Mouse (Mus musculus) MEL-GATA-1-ER (cell line): ENCODE results near the gene Ubap2.

Experiments
- DNase-seq: peaks from one replicate; pipeline ENCODE4 v3.0.0-alpha.2; 2012; ENCODE audit warnings: low read depth; ENCODE audit errors: extremely low read depth

Gene Ubap2

DNA sequence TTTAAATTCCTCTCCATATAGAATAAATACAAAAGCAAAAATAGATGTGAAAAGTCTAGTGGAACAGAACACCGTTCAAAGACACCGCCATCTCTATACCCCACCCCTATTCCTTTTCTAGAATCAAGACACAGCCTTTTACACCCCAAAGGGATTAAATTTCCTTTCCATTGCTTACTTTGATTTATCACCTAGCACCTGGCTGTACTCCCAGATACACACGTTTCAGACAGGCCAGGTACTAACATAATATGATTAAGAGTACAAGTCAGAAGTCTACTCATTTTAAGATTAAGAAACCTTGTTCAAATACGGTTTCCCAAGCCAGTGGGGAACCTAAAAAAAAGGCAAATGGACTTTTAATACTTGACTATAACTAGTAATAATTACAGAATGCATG, 8.6 kb downstream of the Ubap2 start:
- DNase-seq: no peak

DNA sequence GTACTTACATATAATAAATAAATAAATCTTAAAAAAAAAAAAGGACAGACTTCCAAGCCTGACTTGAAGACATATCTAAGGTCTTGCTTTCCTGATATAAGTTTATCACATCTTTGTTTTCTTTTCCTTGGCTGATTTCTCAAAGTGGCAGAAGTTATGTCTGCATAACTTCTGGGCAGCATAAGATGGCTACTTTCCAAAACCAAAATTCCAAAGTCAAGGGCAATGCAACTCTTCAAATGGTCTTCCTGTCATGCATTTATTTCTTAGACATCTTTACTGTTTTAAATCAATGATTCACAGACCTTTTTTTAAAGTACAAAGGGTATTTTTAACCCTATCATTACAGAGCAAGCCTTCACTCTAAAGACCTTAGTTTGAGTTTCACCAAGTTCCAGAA, 14.3 kb downstream of the Ubap2 start:
- no peak for DNase-seq

DNA sequence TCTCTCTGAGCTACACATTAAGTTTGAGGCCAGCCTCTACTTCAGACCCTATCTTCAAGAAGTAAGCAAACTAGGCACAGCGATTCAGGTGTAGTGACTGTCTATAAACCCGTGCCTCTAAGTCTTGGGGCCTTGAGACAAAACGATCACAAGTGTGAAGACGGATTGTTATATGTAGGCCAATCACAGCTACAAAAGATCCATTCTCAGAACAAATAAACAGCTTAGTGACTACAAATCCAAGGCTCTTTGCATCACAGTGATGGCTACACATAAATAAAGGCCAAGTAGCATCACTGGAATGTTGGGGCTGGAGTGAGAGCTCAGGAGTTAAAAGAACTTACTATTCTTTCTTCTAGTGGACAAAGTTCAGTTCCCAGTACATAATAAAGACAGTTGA, 15.9 kb downstream of the Ubap2 start:
- no peak for DNase-seq

DNA sequence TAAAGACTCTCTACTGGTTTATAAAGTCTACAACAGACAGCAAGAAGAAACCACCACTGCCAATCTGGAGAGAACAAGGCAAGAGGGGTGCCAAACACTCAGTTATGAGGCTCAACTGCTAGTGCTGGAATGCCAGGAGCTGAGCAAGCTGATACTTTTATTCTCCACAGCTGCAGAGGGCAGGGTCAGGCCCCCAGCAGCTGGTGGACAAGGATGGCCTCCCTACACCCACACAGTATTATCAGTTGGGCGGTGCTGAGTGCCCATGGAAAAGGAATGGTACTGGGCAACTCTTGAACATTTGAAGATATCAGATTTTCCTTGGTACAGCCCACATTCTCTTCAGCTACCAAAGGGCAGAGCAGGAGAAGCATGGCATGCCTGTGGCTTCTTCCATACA, 17.2 kb downstream of the Ubap2 start:
- DNase-seq: no peak

DNA sequence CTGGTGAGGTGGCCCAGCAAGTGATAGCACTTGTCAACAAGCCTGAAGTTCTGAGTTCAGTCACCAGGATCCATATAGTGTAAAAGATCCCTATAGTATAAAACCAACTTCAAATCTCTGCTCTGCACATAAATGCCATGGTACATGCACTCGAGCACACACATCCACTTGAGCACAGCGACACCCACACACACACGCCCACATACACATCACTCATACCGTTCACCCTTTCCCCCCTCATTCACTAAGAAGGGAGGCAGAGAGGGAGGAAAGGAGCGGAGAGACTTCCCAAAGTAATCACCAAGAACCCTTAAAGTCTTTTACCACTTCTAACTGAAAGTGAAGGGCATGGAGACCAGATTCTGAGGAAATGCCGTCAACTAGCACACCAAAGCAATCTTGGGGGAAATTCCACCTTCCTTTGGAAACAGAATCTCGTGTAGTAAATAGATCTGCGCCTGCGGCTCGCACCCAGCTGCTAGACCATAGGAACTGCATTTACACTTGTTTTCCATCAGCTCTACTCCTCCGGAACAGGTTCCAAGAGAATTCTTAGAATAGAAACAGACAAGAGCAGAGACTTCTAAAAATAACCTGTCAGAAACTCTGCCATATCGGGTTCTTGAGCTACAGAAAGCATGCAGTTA, 19.3 kb downstream of the Ubap2 start:
- no peak for DNase-seq

DNA sequence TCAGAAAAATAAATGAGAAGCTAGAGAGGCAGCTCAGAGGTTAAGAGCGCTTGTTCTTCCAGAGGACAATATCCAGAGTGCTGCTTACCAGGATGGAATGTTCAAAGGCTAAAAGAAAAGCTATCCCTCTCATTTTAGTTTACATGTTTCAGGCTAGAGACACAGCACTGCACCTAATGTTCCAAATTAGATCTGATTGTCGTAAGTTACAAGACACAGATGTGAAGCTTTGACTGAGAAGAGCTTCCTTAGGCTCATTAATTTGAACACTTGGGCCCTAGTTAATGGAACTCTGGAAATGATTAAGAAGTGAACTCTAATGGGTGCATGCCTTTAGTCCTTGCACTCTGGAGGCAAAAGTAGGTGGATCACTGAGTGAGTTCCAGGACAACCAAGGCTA, 21.2 kb downstream of the Ubap2 start:
- DNase-seq: no peak

DNA sequence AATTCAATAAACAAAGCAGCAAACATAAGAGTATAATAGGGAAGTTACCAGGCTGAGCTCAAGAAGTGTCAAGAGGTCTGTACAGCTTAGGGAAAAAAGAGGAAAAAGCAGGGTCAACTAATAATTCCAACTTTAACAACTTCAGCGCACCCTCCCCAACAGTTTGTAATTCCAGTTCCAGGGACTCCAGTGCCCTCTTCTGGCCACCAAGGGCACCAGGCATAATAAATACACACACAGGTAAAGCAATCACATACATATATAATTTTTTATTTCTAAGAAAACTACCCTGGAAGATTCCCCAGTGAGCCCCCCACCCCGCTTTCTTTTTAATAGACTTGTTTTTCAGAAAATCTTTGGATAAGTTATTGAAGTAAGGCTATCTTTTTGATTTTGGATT, 29.5 kb downstream of the Ubap2 start:
- DNase-seq: no peak

DNA sequence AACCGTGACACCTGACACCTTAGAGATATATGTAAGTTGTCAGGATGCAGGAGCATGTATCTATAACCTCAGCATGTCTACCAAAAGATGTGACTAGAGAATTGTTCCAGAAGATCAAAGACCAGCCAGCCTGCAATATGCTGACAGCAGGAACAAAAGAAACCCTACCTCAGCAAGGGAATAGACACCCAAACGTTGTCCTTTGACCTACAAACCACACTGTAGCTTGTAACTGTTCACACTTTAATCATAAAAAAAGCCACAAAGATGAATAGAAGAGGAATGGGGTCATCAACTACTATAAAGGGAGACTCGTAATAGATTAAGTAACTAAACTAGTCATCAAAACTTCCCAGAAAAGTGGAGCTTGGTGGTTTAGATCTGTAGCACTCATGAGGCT, 34.0 kb downstream of the Ubap2 start:
- no peak for DNase-seq

DNA sequence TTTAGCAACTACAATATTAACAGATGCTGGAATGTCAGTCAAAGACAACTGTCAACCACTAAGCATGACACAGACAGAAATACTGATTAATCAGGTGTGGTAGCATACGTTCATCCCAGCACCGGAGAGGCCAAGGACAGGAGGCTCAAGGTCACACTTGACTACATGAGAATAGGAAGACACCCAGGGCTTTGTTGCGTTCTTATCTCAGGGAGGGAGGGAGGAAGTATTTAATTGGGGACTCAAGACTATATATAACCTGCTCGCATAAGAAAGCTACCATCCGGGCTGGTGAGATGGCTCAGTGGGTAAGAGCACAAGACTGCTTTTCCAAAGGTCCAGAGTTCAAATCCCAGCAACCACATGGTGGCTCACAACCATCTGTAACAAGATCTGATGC, 39.3 kb downstream of the Ubap2 start:
- no peak for DNase-seq

DNA sequence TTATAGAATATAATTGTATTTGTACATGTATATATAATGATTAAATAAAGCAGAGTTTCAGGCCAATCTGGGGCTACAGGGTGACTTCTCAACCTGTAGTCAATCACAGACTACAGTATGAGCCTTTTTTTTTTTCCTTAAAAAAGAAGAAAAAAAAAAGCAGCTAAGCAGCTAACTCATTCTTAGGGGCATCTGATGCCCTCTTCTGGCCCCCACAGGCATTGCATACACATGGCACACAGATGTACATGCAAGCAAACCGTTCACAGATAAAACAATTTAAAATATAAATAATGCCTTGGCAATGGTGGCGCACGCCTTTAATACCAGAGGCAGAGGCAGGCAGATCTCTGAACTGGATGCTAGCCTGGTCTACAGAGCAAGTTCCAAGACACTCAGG, 48.6 kb downstream of the Ubap2 start:
- DNase-seq: peak; percentile 36

DNA sequence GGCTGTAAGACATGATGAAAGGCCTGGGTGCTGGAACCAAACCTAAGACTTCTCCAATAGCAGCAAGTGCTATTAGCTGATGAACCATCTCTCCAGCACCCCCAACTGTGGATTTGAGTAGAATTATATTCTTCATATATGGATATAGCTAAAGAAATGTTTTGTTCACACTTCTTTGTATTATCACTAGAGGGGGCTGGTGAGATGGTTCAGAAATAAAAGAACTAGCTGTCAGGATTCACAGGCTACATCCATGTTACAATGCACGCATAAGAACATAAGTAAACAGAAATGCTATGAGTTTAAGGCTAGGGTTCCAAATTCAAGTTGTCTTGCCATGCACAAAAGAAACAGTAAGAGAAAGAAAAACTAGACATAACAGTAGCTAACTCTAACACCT, 49.5 kb downstream of the Ubap2 start:
- DNase-seq: peak; percentile 5

DNA sequence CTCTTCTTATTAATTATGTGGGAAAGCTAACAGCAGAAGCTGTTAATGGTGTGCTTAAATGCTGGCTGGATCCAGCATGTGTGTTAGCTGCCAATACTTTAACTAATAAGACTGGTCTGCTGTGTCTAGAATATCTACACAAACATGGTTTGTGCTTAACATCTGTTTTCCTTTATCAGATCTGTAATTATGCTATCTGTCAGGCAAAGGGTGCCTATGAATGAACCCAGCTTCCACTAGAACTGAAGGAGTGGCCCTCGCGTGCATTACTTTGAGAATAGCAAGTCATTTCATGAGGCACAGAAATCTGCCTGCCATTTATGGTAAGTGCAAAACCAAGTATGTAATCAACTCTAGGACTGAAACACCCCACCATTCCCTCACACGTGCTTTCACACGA, 66.9 kb downstream of the Ubap2 start:
- DNase-seq: no peak

DNA sequence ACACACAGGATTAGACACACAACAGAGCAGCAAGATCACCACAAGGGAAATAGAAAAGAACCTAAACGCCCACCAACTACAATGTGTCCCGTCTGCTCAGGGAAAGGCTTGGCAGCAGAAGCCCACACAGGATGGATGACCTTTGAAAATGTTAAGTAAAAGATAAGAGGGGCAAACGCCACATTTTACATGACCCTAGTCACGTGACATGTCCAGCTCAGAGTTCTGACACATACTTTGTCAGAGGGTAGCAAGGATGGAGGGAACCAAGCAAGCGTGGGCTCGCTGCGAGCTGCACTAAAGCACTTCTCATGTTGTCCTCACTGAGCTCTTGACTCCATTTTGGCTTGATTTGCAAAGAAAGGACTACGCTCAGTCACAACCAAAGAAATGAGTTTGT, 69.2 kb downstream of the Ubap2 start:
- DNase-seq: no peak

DNA sequence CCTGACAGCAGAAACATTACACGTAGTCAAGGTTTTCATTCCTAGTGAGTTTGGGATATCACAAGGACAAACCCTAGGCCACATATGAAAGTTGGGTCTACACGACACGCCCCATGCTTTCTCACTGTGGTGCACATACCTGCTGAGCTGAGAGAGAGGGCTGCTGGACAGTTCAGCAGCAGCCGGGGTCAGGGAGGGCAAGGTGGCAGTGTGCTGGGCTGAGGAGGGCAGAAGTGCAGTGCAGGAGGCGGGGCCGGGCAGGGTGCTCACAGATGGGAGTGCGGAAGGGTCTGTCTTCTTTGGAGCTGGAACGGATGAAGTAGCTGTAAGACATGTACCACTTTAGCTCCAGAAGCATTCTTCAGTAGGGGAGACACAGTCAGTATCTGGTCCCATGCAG, 72.8 kb downstream of the Ubap2 start:
- no peak for DNase-seq

DNA sequence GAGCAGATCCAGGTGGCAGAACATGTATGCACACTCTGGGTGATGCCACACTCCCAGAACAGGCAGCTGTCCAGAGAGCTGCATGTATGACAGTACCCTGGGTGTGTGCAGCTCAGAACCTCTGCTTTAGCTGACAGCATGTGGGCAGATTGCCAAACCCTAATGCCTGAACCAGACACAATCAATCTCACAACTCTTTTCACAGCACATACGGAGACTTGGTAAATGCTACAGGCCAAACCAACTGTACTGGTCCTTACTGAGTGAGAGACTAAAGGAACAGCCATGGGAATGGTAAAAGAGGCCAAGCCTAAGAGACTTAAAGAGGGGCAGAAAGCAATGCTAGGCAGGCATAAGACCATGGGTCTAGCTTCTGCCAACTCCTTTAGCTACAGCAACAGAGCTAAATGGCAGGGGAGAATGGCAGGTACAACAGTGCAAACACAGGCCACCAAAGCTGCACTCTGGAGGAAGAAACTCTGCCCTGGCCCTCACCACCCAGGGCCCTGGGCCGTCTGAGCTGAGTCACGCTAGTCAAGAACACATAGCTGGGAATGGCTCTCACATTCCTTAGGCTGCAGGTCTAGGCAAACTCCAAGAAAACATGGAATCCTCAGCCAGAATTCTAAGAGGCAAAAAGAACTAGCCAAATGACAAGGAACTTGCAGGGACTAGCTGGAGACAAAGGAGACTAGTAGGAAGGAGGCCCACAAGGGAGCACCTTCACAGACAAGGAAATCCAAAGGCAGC, 77.9 kb downstream of the Ubap2 start:
- DNase-seq: no peak

DNA sequence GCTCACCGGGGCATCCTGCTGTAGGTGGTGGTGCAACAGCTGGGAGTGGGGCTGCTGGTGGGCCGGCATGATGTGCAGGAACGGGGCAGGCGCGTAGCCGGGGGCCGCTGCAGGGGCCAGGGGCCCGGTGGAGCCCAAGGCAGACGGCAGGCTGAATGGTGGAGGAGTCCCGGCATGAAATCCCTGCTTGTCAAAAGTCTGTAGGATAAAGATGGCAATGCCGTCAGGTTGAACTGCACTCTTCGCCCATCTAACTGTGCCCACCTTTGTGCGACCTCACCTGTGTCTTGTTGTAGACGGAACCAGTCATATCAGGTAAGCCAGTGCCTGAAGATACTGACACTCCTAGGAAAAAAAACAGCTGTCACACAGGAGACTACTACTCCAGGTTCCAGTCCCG, 79.6 kb downstream of the Ubap2 start:
- no peak for DNase-seq

DNA sequence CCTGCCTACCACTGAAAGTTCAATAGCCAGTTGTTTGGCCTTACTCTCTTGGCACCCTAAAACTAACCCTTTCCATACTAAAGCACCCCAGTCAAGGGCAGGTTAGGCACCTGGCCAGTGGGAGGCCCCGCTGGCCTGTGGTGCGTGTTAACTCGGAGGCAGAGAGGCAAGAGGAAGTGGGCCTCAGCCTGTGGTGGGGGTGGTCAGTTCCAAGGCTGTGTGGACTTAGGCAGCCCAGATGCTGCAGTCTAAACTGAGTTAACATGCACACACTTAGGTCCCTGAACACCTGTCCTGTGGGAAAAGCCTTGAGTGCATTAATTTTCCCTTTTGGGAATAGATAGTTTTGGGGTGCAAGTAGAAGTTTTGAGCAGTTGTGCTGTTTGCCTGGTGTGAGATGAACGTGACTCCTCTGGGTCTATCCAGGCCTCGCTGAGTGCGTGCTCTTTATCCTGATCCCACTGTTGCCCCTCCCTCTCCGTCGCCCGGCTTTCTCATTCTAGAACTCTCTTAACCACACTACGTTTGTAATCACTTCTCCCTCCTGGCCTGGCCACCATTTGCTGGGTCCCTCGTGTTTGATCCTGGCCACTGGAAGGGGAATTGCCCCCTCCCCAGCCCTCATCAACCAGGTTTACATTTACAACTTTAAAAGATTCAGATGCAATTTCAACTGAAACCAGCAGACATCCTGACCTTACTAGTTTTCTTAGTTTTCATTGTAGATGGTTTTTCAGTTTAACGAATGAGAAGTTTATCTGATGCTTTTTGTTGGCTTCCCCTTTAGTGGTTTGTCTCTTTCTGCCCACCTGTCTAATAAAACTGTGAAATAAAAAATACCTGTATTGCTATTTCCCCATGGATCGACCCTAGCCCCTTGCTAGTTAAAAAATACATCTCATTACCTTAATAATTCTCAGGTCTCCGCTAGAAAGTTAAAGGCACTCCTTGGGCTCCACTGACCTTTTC, 82.1 kb downstream of the Ubap2 start:
- DNase-seq: no peak

DNA sequence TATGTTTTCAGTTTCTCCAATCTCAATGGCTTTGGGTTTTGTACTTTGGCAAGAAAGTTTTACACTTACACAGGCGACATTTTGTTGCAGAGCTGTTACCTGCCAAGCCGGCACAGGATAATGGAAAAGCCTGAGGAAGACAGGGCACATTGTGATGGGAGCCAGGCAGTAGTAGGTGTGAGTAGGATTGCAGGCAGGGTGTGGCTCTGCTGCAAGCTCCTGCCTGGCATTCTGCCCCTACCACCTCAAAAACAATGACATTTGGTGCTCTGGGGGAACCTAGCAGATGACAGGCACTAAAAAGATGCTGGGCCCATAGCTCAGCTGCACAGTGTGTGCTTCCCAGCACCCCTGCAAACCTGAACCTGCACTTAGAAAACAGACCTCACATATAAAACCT, 85.1 kb downstream of the Ubap2 start:
- DNase-seq: no peak

DNA sequence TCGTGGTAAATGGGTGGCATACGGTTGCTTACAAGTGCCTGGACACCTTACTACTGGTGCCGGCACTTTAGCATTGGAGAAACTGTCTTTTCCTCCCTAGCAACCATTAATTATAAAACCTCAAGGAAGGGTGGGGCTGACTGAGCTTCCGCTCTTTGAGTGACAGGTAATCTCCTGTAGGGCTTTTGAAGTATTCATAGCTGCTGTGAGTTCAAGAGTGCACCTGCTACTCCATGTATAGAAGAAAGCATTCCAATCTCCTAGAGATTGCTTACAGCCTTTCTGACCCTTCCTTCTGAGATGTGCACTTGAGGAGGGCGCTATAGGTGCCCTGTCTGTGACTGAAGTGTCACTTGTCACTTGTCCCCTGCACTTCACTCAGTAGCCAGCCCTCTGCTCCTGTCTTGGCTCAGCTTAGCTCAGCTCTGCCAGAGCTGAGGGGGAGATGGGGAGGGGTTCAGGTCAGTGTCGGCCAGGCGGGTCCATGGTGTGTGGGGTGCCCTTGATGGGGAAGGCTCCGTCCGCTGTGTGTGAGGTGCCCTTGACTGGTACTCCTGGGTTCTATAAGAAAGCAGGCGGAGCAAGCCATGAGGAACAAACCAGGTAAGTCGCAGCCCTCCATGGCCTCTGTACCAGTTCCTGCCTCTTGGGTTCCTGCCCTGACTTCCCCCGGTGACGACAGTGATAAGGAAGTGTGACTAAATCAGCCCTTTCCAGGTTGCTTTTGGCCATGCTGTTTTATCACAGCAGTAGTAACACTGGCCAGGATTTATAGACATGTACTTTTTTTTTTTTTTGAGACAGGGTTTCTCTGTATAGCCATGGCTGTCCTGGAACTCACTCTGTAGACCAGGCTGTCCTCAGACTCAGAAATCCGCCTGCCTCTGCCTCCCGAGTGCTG, 94.9 kb downstream of the Ubap2 start:
- DNase-seq: no peak

DNA sequence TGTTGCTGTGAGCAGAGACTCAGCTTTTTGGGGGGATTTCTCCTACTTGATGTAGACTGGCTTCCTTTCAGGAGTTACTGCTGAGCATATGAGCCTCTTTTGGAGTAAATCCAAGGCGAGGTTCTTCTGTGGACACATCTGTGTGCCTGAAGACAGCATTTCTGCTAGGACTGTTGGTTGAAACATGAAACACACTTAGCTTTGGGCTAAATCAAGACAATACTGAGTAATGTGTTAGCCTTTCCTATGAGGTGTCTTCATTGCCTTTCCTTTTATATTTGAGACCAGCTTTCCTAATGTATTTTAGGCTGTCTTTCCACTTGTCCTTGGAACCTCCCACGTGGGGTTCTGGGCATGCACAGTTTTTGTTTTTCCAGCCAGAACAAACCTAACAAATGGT, 100.3 kb downstream of the Ubap2 start:
- no peak for DNase-seq

DNA sequence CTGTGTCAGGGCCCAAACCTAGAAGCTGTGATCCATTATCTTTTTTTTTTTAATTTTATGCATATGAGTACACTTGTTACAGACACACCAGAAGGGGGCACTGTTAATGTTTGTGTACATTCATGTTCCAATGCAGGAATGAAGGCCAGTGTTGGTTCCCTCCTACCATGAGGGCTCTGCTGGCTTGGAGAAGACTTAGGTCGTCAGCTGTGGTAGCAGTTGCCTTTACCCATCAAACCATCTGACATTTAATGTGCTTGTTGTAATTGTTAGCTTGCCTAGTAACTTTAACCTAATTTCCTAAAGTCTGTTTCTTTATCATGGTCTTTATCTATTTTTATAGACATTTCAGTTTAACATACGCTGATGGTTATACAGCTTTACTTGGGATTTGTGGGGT, 104.0 kb downstream of the Ubap2 start:
- DNase-seq: no peak
